16 mouse cellular contexts compared by ENCODE assay signal in the genomic region with DNA sequence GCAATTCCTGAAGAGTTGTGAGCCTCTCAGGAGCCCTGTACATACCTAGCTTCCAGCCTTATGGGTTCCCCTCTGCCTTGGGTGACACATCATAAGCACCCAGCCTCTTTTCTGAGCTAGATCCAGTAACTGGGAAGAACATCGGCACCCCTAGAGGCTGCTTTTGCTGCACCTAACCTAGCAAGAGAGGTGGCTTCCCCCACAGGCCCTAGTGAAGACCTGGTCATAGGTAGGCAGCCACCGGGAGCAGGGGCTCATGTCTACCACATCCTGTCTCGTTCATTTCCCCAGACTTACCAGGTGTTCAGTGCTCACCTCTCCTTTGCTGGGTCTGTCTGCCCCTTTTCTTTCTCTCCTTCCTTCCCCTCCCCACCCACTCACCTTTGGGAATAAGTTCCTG. TPM values are rescaled to one million over a fixed set of nuclear protein-coding genes. Genes with fewer than 3 reads are reported as not detected.
DNase-seq lines count a peak whose midpoint lies in the region; ATAC-seq lines count a peak whose summit lies in the region.
"Had no signal": no experiment of that assay in that cellular context is flagged by ENCODE, and none has a peak within 500 bp of the region (broad histone marks: within the 10 kb centered on the region; RNA-seq: fewer than 3 reads in every experiment).

No protein-coding gene starts in this region.

- H3K27me3 ChIP-seq in hindbrain, embryonic 13.5 days = no peaks in the 10 kb centered on the region
- no peaks in the 10 kb centered on the region for H3K27me3 ChIP-seq in hindbrain, embryonic 14.5 days (ENCODE audit: control insufficient read depth, insufficient read depth, low read length)
- no peaks in the 10 kb centered on the region for H3K27me3 ChIP-seq in limb, embryonic 13.5 days
- no peaks in the 10 kb centered on the region for H3K27me3 ChIP-seq in kidney, embryonic 14.5 days (ENCODE audit: control insufficient read depth, insufficient read depth, low read length)
- H3K27me3 ChIP-seq: embryonic facial prominence, embryonic 12.5 days; liver, embryonic 15.5 days had no signal

- 0 out of 2 replicates have a peak overlapping the region, but pooled peaks have one; percentile 19 for H3K27ac ChIP-seq in hindbrain, embryonic 13.5 days
- H3K27ac ChIP-seq in hindbrain, embryonic 14.5 days = no peak overlapping the region
- H3K27ac ChIP-seq in limb, embryonic 13.5 days = no peak overlapping the region
- no peak overlapping the region for H3K27ac ChIP-seq in kidney, embryonic 14.5 days (ENCODE audit: low read depth, low read length)
- H3K27ac ChIP-seq: embryonic facial prominence, embryonic 12.5 days; macrophage had no signal

- DNase-seq in hindbrain, embryonic 14.5 days (ENCODE audit: low spot score) = no peak
- DNase-seq in 3T3-L1 (ENCODE audit: low read depth, low spot score) = peak; percentile 44
- peak; percentile 62 for DNase-seq in CD4-positive, CD25-positive, alpha-beta regulatory T cell, adult 2 months (ENCODE audit: low read depth, low spot score)
- no peak for DNase-seq in embryo, embryonic 9.5 days (ENCODE audit: extremely low spot score)
- DNase-seq in adrenal gland, adult 18-20 months (ENCODE audit: low spot score in 2 of 2) = no peak
- DNase-seq: cerebellum, postnatal 10 days; kidney, postnatal 4 days had no signal

- no peak overlapping the region for H3K4me2 ChIP-seq in hindbrain, embryonic 13.5 days
- H3K4me2 ChIP-seq in hindbrain, embryonic 14.5 days (replicated peaks) = no peak overlapping the region
- no peak overlapping the region for H3K4me2 ChIP-seq in limb, embryonic 13.5 days (replicated peaks)
- no peak overlapping the region for H3K4me2 ChIP-seq in kidney, embryonic 14.5 days (replicated peaks; ENCODE audit: low read depth, low read length)
- H3K4me2 ChIP-seq: embryonic facial prominence, embryonic 12.5 days; liver, embryonic 15.5 days had no signal

- no peak for ATAC-seq in hindbrain, embryonic 13.5 days (ENCODE audit: low FRiP score)
- ATAC-seq in hindbrain, embryonic 14.5 days (ENCODE audit: low FRiP score) = no peak
- no peak for ATAC-seq in limb, embryonic 13.5 days (ENCODE audit: low FRiP score, low read depth)
- no peak for ATAC-seq in kidney, embryonic 14.5 days (ENCODE audit: low FRiP score, low TSS enrichment)
- ATAC-seq: forebrain, embryonic 16.5 days had no signal

- H3K4me1 ChIP-seq in hindbrain, embryonic 13.5 days (replicated peaks) = peaks cover 67% of the 10 kb centered on the region
- peaks cover 21% of the 10 kb centered on the region for H3K4me1 ChIP-seq in hindbrain, embryonic 14.5 days (replicated peaks; ENCODE audit: control insufficient read depth, insufficient read depth, low read length)
- H3K4me1 ChIP-seq in limb, embryonic 13.5 days = peaks cover 38% of the 10 kb centered on the region
- peaks cover 15% of the 10 kb centered on the region for H3K4me1 ChIP-seq in kidney, embryonic 14.5 days (ENCODE audit: control insufficient read depth, insufficient read depth, low read length)

- H3K9me3 ChIP-seq in hindbrain, embryonic 13.5 days = no peaks in the 10 kb centered on the region
- H3K9me3 ChIP-seq in hindbrain, embryonic 14.5 days (ENCODE audit: control insufficient read depth, low read length) = no peaks in the 10 kb centered on the region
- H3K9me3 ChIP-seq in limb, embryonic 13.5 days = no peaks in the 10 kb centered on the region
- H3K9me3 ChIP-seq in kidney, embryonic 14.5 days (ENCODE audit: control insufficient read depth, low read length) = no peaks in the 10 kb centered on the region
- H3K9me3 ChIP-seq: embryonic facial prominence, embryonic 12.5 days; G1E; liver, embryonic 15.5 days had no signal

- peaks cover 6% of the 10 kb centered on the region for H3K36me3 ChIP-seq in hindbrain, embryonic 13.5 days
- 0 out of 2 replicates have a peak, but pooled peaks cover 4% of the 10 kb centered on the region for H3K36me3 ChIP-seq in hindbrain, embryonic 14.5 days (replicated peaks; ENCODE audit: control insufficient read depth, insufficient read depth)
- peaks cover 7% of the 10 kb centered on the region for H3K36me3 ChIP-seq in limb, embryonic 13.5 days
- H3K36me3 ChIP-seq in kidney, embryonic 14.5 days (ENCODE audit: control insufficient read depth, insufficient read depth, low read length) = no peaks in the 10 kb centered on the region; the same call in 1 of the 2 replicates
- H3K36me3 ChIP-seq: embryonic facial prominence, embryonic 12.5 days; liver, embryonic 15.5 days had no signal

- 87% methylated on average over 3 of the region's 3 CpGs for WGBS in hindbrain, embryonic 13.5 days
- WGBS in hindbrain, embryonic 14.5 days = 67% methylated on average over 3 of the region's 3 CpGs
- WGBS in limb, embryonic 13.5 days = 75% methylated on average over 3 of the region's 3 CpGs
- WGBS in kidney, embryonic 14.5 days = 83% methylated on average over 3 of the region's 3 CpGs

- H3K4me3 ChIP-seq in hindbrain, embryonic 13.5 days = no peak overlapping the region
- H3K4me3 ChIP-seq in hindbrain, embryonic 14.5 days (replicated peaks; ENCODE audit: low read length) = no peak overlapping the region
- H3K4me3 ChIP-seq in limb, embryonic 13.5 days = no peak overlapping the region
- H3K4me3 ChIP-seq in kidney, embryonic 14.5 days (ENCODE audit: low read length) = no peak overlapping the region
- H3K4me3 ChIP-seq: embryonic facial prominence, embryonic 12.5 days; liver, embryonic 15.5 days had no signal

- peak overlapping the region; percentile 26; the same call in 1 of the 2 replicates for H3K9ac ChIP-seq in hindbrain, embryonic 13.5 days
- H3K9ac ChIP-seq in hindbrain, embryonic 14.5 days = no peak overlapping the region
- H3K9ac ChIP-seq in limb, embryonic 13.5 days = 0 out of 2 replicates have a peak overlapping the region, but pooled peaks have one; percentile 1
- H3K9ac ChIP-seq in kidney, embryonic 14.5 days (ENCODE audit: low read depth, low read length) = no peak overlapping the region
- H3K9ac ChIP-seq: embryonic facial prominence, embryonic 12.5 days; liver, embryonic 15.5 days had no signal

RNA-seq across cellular contexts. Expression of a gene that starts 4.5 kb away (rescaled TPM):
- 66.0 and 66.7 TPM in 2 replicates for polyA plus RNA-seq in hindbrain, embryonic 13.5 days (2015; fragmentation: Nextera tagmentation; extraction: Ambion mirVana)
- polyA plus RNA-seq in hindbrain, embryonic 14.5 days (2014; fragmentation: Nextera tagmentation; extraction: Ambion mirVana) = 62.2 and 64.3 TPM in 2 replicates
- 40.1 and 43.2 TPM in 2 replicates for polyA plus RNA-seq in limb, embryonic 13.5 days (2015; fragmentation: Nextera tagmentation; extraction: Ambion mirVana)
- polyA plus RNA-seq in kidney, embryonic 14.5 days (2014; fragmentation: Nextera tagmentation; extraction: Ambion mirVana) = 22.9 and 33.3 TPM in 2 replicates
- total RNA-seq in adrenal gland, adult 18-20 months (2021) = 10 to 100 TPM; 31.9 to 39.9 TPM

RNA-seq across cellular contexts. Expression of a gene that starts 27.2 kb away (rescaled TPM):
- polyA plus RNA-seq in hindbrain, embryonic 13.5 days (2015; fragmentation: Nextera tagmentation; extraction: Ambion mirVana) = 27.1 and 29.6 TPM in 2 replicates
- polyA plus RNA-seq in hindbrain, embryonic 14.5 days (2014; fragmentation: Nextera tagmentation; extraction: Ambion mirVana) = 14.1 and 15.9 TPM in 2 replicates
- 136 and 146 TPM in 2 replicates for polyA plus RNA-seq in limb, embryonic 13.5 days (2015; fragmentation: Nextera tagmentation; extraction: Ambion mirVana)
- 104 and 143 TPM in 2 replicates for polyA plus RNA-seq in kidney, embryonic 14.5 days (2014; fragmentation: Nextera tagmentation; extraction: Ambion mirVana)
- 1 to 10 TPM; 1.8 to 3.1 TPM for total RNA-seq in adrenal gland, adult 18-20 months (2021)

RNA-seq across cellular contexts. Expression of a gene that starts 30.3 kb away (rescaled TPM):
- polyA plus RNA-seq in hindbrain, embryonic 13.5 days (2015; fragmentation: Nextera tagmentation; extraction: Ambion mirVana) = not detected in 2 replicates
- polyA plus RNA-seq in hindbrain, embryonic 14.5 days (2014; fragmentation: Nextera tagmentation; extraction: Ambion mirVana) = not detected in 2 replicates
- not detected in 2 replicates for polyA plus RNA-seq in limb, embryonic 13.5 days (2015; fragmentation: Nextera tagmentation; extraction: Ambion mirVana)
- polyA plus RNA-seq in kidney, embryonic 14.5 days (2014; fragmentation: Nextera tagmentation; extraction: Ambion mirVana) = not detected in 2 replicates
- not detected for total RNA-seq in adrenal gland, adult 18-20 months (2021)
- total RNA-seq: G1E; left cerebral cortex, postnatal 10 days had no signal
- polyA plus RNA-seq: embryonic facial prominence, embryonic 12.5 days; forebrain, embryonic 16.5 days; G1E; liver, embryonic 15.5 days; macrophage had no signal

RNA-seq across cellular contexts. Expression of a gene that starts 37.7 kb away (rescaled TPM):
- 20.0 and 23.5 TPM in 2 replicates for polyA plus RNA-seq in hindbrain, embryonic 13.5 days (2015; fragmentation: Nextera tagmentation; extraction: Ambion mirVana)
- 13.9 and 16.4 TPM in 2 replicates for polyA plus RNA-seq in hindbrain, embryonic 14.5 days (2014; fragmentation: Nextera tagmentation; extraction: Ambion mirVana)
- 78.1 and 80.4 TPM in 2 replicates for polyA plus RNA-seq in limb, embryonic 13.5 days (2015; fragmentation: Nextera tagmentation; extraction: Ambion mirVana)
- polyA plus RNA-seq in kidney, embryonic 14.5 days (2014; fragmentation: Nextera tagmentation; extraction: Ambion mirVana) = 65.2 and 68.7 TPM in 2 replicates
- total RNA-seq in adrenal gland, adult 18-20 months (2021) = 10 to 100 TPM; 66.0 to 84.7 TPM

RNA-seq across cellular contexts. Expression of a gene that starts 53.8 kb away (rescaled TPM):
- 1.3 and 1.4 TPM in 2 replicates for polyA plus RNA-seq in hindbrain, embryonic 13.5 days (2015; fragmentation: Nextera tagmentation; extraction: Ambion mirVana)
- 1.4 and 1.5 TPM in 2 replicates for polyA plus RNA-seq in hindbrain, embryonic 14.5 days (2014; fragmentation: Nextera tagmentation; extraction: Ambion mirVana)
- 4.4 and 4.6 TPM in 2 replicates for polyA plus RNA-seq in limb, embryonic 13.5 days (2015; fragmentation: Nextera tagmentation; extraction: Ambion mirVana)
- polyA plus RNA-seq in kidney, embryonic 14.5 days (2014; fragmentation: Nextera tagmentation; extraction: Ambion mirVana) = 4.1 and 7.2 TPM in 2 replicates
- 10 to 100 TPM; 23.1 to 26.7 TPM for total RNA-seq in adrenal gland, adult 18-20 months (2021)

Comparison
In these comparisons a context has a peak if more than half of its experiments do, and no peak if none do; other contexts are left out.
1. H3K9ac ChIP-seq: peak in hindbrain, embryonic 13.5 days (single experiment) and limb, embryonic 13.5 days (single experiment); none in hindbrain, embryonic 14.5 days (single experiment) and kidney, embryonic 14.5 days (single experiment).
2. DNase-seq: peak in 3T3-L1 (single experiment) and CD4-positive, CD25-positive, alpha-beta regulatory T cell, adult 2 months (single experiment); none in hindbrain, embryonic 14.5 days (single experiment), embryo, embryonic 9.5 days (single experiment) and adrenal gland, adult 18-20 months (0 of 2).